10 mouse cellular contexts compared by ENCODE assay signal in genomic region chr14:119820562-119820961, GRCm38 (mm10).
DNase-seq lines count a peak whose midpoint lies in the region; ATAC-seq lines count a peak whose summit lies in the region.
"Had no signal": no experiment of that assay in that cellular context is flagged by ENCODE, and none has a peak within 500 bp of the region (broad histone marks: within the 10 kb centered on the region; RNA-seq: fewer than 3 reads in every experiment).

No protein-coding gene starts in this region.

- H3K4me3 ChIP-seq in limb, embryonic 11.5 days (ENCODE audit: low read depth, low read length): no peak overlapping the region
- no peak overlapping the region for H3K4me3 ChIP-seq in limb, embryonic 10.5 days
- H3K4me3 ChIP-seq: embryonic facial prominence, embryonic 12.5 days had no signal

- WGBS in limb, embryonic 11.5 days: 55% methylated on average over 6 of the region's 6 CpGs
- 53% methylated on average over 6 of the region's 6 CpGs for WGBS in limb, embryonic 10.5 days

- no peaks in the 10 kb centered on the region for H3K9me3 ChIP-seq in limb, embryonic 11.5 days (ENCODE audit: control insufficient read depth, low read length)
- H3K9me3 ChIP-seq in limb, embryonic 10.5 days (replicated peaks): no peaks in the 10 kb centered on the region
- H3K9me3 ChIP-seq: embryonic facial prominence, embryonic 12.5 days had no signal

- H3K36me3 ChIP-seq in limb, embryonic 11.5 days (ENCODE audit: control insufficient read depth, insufficient read depth, low read length): no peaks in the 10 kb centered on the region
- H3K36me3 ChIP-seq in limb, embryonic 10.5 days: no peaks in the 10 kb centered on the region
- H3K36me3 ChIP-seq: embryonic facial prominence, embryonic 12.5 days had no signal

- H3K4me1 ChIP-seq in limb, embryonic 11.5 days (ENCODE audit: control insufficient read depth, insufficient read depth, low read length): no peaks in the 10 kb centered on the region
- no peaks in the 10 kb centered on the region for H3K4me1 ChIP-seq in limb, embryonic 10.5 days
- H3K4me1 ChIP-seq: embryonic facial prominence, embryonic 12.5 days had no signal

- H3K27me3 ChIP-seq in limb, embryonic 11.5 days (ENCODE audit: control insufficient read depth, insufficient read depth, low read length): no peaks in the 10 kb centered on the region
- H3K27me3 ChIP-seq in limb, embryonic 10.5 days (ENCODE audit: low read depth, poor library complexity, severe bottlenecking): no peaks in the 10 kb centered on the region
- H3K27me3 ChIP-seq: embryonic facial prominence, embryonic 12.5 days had no signal

- no peak overlapping the region for H3K27ac ChIP-seq in limb, embryonic 11.5 days (replicated peaks; ENCODE audit: low read depth, low read length)
- no peak overlapping the region for H3K27ac ChIP-seq in limb, embryonic 10.5 days
- H3K27ac ChIP-seq: embryonic facial prominence, embryonic 12.5 days had no signal

- DNase-seq in cerebellum, postnatal 14 days: peak; percentile 54 to 71
- DNase-seq in cerebellum, adult 8-10 months: no peak
- DNase-seq in limb, embryonic 11.5 days (ENCODE audit: low spot score): peak; percentile 32
- DNase-seq in limb, embryonic 10.5 days (ENCODE audit: low spot score): no peak
- peak; percentile 59 for DNase-seq in adrenal gland, postnatal 14 days
- peak; percentile 18 for DNase-seq in retina, embryonic 14.5 days (ENCODE audit: low spot score)
- no peak for DNase-seq in thymus, postnatal 36 days
- DNase-seq in heart, postnatal 14 days: no peak
- DNase-seq: heart, postnatal 36 days had no signal

- intact Hi-C loops in heart, postnatal 14 days (cut with DNase I): no loop called here

- ATAC-seq in limb, embryonic 11.5 days (ENCODE audit: insufficient number of reproducible peaks, low FRiP score, low TSS enrichment, low read depth): no peak

- no peak overlapping the region for H3K9ac ChIP-seq in limb, embryonic 11.5 days (ENCODE audit: low read length)
- H3K9ac ChIP-seq: embryonic facial prominence, embryonic 12.5 days had no signal

- no peak overlapping the region for H3K4me2 ChIP-seq in limb, embryonic 11.5 days (ENCODE audit: low read depth, severe bottlenecking)
- H3K4me2 ChIP-seq: embryonic facial prominence, embryonic 12.5 days had no signal

Comparison
In these comparisons a context has a peak if more than half of its experiments do, and no peak if none do; other contexts are left out.
1. DNase-seq: peak in cerebellum, postnatal 14 days (2 of 2), limb, embryonic 11.5 days (single experiment), adrenal gland, postnatal 14 days (single experiment) and retina, embryonic 14.5 days (single experiment); none in cerebellum, adult 8-10 months (single experiment), limb, embryonic 10.5 days (single experiment), thymus, postnatal 36 days (0 of 2) and heart, postnatal 14 days (0 of 2).